Mouse (Mus musculus) NIH3T3 (cell line): ENCODE data around the gene Tmem91.

ENCODE experiments used
- DNase-seq: peaks from one replicate; pipeline ENCODE4 v3.0.0-alpha.2; 2012; ENCODE audit warnings: low read depth

Tmem91 gene

DNA sequence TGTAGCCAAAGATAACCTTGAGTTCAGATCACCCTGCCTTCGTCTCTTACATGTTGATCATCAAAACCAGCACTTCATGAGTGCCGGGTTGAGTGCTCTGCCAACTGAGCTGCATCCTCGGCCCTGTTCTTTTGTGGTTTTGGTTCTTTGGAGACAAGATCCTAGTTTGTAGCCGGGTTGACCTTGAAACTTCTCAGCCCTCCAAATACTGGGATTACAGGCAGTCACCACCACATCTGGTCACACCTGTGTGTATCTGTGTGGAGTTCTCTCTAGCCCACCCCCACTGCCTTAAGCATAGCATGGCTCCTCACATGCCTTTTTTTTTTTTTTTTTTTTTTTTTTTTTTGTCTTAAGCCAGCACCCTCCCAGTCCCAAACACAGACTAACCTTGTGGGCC, 4.9 kb downstream of the Tmem91 start:
- no peak for DNase-seq

- no peak for DNase-seq
These were observed 5.3 kb downstream of the Tmem91 start for GRCm38 (mm10) chr7:25669631-25670030.

DNA sequence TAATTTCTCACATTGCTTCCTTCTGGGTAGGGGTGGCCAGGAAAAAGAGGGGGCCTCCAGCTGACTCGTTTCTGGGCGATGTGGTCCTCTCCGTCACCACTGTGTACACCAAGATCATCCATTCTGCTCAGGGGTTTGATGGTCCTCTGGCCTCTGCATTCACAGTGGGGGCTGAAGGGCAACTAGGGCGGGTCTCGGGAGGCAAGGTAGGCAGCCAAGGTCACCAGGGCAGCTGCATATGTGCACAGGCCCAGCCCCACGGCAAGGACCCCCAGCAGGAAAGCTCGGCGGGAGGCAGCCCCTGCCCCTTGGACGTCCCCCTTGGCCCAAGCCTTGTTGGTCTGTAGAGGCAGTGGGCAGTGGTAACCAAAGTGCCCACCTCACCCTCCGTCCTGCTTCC, 5.8 kb downstream of the Tmem91 start:
- DNase-seq: no peak

GRCm38 (mm10) chr7:25666381-25666780, 8.6 kb downstream of the Tmem91 start:
- no peak for DNase-seq

GRCm38 (mm10) chr7:25658657-25659472, 16.1 kb downstream of the Tmem91 start, which contains the start of the genes Bckdha and Exosc5:
Gene Bckdha (minus strand): TSS chr7:25658981.
Gene Exosc5 (plus strand): TSS chr7:25659164.
- peak; percentile 100 for DNase-seq

GRCm38 (mm10) chr7:25657785-25658184, 17.2 kb downstream of the Tmem91 start:
- peak; percentile 44 for DNase-seq

GRCm38 (mm10) chr7:25655601-25656428, 19.2 kb downstream of the Tmem91 start:
- no peak for DNase-seq

DNA sequence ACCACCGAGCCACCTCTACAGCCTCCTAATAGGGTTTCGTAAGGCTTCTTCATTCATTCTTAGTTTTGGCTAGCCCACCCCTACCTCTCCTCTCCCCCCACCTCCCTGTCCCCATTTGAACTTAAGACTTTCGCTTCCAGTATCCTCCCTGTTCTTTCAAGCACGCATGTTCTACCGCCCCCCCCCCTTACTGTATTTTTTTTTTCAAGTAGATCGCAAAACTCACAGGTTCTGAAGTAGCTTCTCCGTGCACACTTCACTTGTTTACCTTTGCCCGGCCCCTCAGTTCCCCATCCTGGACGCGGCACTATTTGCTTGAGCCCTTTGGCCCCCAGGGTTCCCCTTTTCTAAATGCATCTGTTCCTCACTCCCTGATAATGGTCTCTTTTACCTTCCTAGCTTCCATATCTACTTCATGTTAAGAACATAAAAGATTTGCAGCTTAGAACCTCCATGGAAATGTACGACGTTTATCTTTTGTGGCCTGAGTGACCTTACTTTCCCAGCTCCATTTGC, 22.7 kb downstream of the Tmem91 start:
- no peak for DNase-seq

GRCm38 (mm10) chr7:25651281-25651680, 23.7 kb downstream of the Tmem91 start:
- DNase-seq: no peak

DNA sequence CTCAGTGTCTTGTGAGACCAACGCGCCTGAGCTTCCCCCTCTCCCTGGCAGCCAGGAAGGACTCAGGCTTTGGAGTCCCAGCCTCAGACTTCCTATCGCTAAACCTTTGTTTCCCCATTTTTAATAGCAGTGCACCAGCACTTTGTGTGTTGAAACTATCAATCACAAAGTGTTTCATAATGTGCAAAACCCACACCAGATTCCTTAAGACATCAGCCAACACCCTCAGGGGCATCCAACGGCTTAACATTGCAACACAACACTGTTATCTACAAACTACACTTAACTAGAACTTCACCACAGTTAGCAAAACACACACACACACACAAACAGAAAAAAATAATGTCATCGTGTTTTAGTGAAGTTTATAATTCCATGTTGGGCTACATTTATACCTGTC, 25.1 kb downstream of the Tmem91 start:
- DNase-seq: peak; percentile 48

- DNase-seq: peak; percentile 9
These were observed 27.3 kb downstream of the Tmem91 start for GRCm38 (mm10) chr7:25647574-25648123.

DNA sequence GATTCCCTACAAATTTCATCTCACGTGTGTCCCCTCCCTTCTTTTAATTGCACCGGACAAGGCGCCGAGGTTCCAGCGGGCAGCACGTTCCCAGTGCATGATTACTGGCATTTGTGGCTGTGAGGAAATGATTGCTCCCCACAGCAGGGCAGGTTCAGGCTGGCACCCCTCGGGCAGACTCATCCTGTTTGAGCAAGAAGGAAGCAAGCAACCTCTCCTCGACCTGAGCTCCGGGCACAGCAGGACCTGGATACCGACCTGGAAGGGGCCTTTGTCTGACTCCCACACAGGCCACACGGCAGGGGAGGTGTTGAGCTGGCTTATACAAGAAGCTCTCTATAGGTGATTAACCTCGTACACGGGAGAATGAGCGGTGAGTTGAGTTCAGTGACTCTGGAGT, 29.9 kb downstream of the Tmem91 start:
- no peak for DNase-seq

DNA sequence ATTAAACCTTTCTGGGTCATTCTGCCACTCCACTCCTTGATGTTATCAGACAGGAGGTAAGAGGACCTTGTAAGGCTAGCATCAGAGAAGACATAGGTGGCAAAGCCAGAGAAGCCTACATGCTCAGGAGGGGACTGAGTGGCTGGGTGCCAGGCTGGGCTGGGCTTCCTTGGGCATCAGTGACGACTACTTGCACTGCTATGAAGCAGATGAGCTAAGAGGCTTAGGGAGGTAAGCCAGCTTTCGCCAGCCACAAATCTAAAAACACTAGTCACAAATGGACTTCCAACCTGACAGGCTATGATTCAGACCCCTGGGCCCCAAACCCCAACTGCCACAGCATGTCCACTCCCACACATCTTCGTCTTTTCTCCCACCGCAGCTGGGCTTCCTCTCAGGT, 30.3 kb downstream of the Tmem91 start:
- peak; percentile 31 for DNase-seq

- DNase-seq: no peak
These were observed 30.8 kb downstream of the Tmem91 start for GRCm38 (mm10) chr7:25644136-25644535.

DNA sequence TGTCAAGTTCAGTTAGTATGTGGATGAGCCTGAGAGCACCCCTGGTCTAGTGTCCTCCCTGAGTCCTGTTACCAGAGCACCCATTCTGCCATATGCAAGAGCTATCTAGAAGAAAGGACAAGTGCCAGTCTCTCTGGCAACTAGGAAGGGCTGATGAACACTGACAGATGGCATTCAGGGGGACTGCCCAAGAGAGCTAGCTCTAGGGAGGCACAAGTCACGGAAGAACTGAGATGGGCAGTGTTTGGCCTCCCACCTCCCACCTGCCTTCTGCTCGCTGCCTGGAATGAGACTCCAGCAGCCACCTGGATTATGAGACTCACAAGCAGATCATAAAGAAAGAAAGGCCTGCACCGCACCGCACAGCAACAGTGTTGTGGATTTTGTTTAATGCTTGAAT, 35.2 kb downstream of the Tmem91 start:
- no peak for DNase-seq

DNA sequence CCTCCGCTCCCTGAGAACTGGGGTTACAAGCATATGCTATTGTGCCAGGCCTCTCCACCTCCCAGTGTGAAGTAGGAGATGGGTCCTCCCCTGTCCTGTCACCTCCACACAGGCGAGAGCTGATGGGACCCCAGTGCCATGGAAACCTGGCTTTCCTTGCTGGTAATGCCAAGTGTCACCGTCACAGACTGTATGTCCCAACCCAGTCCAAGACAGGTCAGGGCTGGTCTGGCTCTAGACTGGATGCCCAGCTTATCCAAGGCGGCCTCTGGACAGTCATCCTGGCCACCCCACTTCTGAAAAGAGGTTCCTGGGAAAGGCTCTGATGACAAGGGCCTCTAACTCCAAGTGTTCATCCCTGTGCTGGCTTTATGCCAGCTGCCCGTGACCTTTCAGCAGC, 37.9 kb downstream of the Tmem91 start:
- no peak for DNase-seq

DNA sequence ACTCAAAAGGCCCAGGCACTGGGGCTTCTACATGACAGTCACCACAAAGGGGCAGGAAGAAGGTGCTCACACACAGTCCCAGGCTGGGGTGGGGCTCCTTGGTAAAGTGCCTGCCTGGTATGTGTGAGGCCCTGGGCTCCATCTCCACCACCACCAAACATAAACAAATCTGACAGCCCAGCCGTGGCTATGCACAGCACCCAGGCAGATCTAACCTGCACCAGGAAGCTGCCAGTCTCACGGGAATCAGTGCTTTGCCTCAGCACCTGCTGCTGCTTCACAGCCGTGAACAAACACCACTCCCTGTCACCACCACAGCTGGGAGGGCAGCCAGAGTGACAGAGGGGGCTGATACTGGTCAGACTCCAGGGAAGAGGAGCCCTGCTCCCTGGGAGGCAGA, 38.6 kb downstream of the Tmem91 start:
- DNase-seq: no peak

- no peak for DNase-seq
These were observed 42.3 kb downstream of the Tmem91 start for GRCm38 (mm10) chr7:25632679-25633078.

GRCm38 (mm10) chr7:25628323-25628620, 46.7 kb downstream of the Tmem91 start:
- no peak for DNase-seq

DNA sequence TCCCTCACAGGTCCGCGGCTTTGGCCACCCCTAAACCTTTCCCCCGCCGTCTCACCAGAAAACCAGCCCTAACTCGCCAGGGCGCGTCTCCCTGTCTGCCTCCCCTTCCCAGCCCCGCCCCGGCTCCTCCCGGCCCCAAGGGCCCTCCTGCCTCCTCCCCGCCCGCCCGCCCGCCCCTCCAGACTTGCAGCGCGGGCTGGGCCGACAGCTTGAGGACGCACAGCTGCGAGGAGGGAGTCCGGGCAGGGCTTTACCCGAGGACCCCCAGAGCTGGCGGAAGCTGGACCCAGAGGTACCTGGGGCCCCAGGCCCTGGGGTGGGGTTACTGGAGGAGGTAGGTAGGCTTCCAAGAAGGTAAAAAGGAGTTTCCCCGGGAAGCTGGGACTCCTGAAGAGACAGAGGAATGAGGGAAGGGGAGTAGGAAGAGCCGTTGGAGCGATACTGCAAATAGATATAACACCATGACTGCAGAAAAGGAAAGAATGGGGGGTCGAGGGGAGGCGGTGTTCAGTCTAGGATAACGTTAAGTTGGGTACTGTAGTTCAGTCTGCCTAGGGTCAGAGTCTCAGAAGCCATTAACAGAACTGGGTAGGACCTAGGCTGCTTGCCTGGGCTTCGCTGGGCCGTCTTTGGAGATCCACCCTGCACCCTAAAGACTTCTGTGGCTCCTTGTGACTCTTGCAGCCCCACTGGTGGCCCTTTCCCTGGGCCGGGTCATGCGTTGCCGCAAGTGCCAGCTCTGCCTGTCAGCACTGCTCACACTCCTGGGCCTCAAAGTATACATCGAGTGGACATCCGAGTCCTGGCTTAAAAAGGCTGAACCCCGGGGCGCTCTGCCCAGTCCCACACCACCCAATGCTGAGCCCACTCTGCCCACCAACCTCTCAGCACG, 47.3 kb downstream of the Tmem91 start:
- DNase-seq: no peak

DNA sequence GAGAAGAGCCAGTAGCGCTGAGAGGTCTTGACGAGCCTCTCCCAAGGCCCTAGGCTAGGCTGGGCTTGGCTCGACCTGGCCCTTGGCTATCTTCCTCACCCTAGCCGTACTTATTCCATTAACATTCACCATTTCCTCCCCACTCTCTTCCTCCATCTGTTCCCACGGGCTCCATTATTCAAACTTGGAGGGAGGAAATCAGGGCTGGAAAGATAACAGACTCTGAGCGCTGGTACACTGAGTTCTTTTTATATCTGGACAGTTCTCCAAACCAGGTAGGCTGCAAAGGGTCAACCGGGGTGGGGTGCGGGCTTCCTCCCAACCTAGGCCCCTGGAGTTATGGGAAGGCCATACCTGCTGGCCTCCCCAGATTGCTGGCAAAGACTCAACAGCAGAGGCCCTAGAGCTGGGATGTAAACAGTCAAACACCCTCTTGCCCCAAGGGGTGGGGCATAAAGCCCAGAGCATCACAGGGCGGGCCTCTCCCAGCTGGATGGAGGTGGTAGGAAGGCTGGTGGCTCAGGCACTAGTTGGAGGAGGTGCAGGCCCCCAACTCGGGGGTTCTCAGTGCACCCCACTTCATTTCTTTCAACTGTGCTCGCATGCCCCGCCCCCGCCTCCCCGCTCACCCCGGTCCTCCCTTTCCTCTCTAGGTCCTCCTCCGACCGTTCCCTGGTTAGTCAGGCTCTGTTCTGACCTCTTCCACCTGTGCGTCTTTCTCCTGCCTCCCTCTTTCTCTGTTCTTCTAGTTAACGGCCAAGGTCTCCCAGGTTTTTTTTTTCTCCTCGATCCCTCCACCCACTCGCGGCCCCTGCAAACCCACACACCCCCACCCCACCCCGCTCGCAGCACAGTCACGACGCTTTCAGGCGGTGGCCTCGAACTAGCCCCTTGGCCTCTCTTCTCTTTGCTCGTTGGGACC, 48.2 kb downstream of the Tmem91 start, which contains the start of gene B3gnt8:
B3gnt8 (plus strand) TSS at position 146 of the 922 bp plus-strand sequence.
- peak; percentile 11 for DNase-seq
